In the genomic region with DNA sequence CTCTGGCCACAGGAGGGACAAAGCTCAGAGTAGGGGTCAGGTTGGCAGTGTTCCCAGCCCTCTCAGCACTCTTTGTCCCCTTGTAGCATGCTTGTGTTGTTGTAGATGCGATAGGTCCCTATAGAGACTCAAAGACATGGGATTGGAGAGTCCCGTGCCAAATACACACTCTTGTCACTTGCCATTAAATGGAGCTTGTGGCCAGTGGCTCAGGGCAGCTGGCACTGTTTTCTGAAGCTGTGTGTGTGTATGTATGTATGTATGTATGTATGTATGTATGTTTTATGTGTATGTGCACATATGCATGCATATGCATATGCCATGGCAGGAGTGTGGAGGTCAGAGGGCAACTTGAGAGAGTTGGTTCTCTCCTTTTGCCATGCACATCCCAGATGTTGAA, we compare ENCODE assay signal across 27 mouse cellular contexts. TPM values are rescaled to one million over a fixed set of nuclear protein-coding genes. Genes with fewer than 3 reads are reported as not detected.
DNase-seq lines count a peak whose midpoint lies in the region; ATAC-seq and TF ChIP-seq lines count a peak whose summit lies in the region.
"Had no signal": no experiment of that assay in that cellular context is flagged by ENCODE, and none has a peak within 500 bp of the region (broad histone marks: within the 10 kb centered on the region; RNA-seq: fewer than 3 reads in every experiment).

No protein-coding gene starts in this region.

- H3K27ac ChIP-seq in intestine, embryonic 15.5 days, result no peak overlapping the region
- H3K27ac ChIP-seq in intestine, postnatal 0 days (ENCODE audit: low read depth, low read length), result no peak overlapping the region
- H3K27ac ChIP-seq in liver, embryonic 15.5 days (replicated peaks), result no peak overlapping the region
- no peak overlapping the region for H3K27ac ChIP-seq in liver, embryonic 12.5 days
- H3K27ac ChIP-seq in liver, postnatal 0 days (ENCODE audit: low read depth), result peak overlapping the region; percentile 97
- H3K27ac ChIP-seq: embryonic facial prominence, embryonic 10.5 days; embryonic facial prominence, embryonic 13.5 days; heart, adult 2 months; heart, embryonic 10.5 days; heart, embryonic 13.5 days; hindbrain, embryonic 14.5 days had no signal

- TF ChIP-seq CTCF in intestine, postnatal 0 days (IDR thresholded peaks at IDR 0.05; ENCODE audit: low read depth), result no peak
- no peak for TF ChIP-seq CTCF in liver, postnatal 0 days (IDR thresholded peaks at IDR 0.05; ENCODE audit: low read depth)

- H3K4me2 ChIP-seq in intestine, embryonic 15.5 days (replicated peaks), result peak overlapping the region; percentile 22; the same call in 1 of the 2 replicates
- no peak overlapping the region for H3K4me2 ChIP-seq in intestine, postnatal 0 days (replicated peaks; ENCODE audit: low read depth)
- 0 out of 2 replicates have a peak overlapping the region, but pooled peaks have one; percentile 33 for H3K4me2 ChIP-seq in liver, embryonic 15.5 days
- no peak overlapping the region for H3K4me2 ChIP-seq in liver, embryonic 12.5 days
- H3K4me2 ChIP-seq in liver, postnatal 0 days (ENCODE audit: low read depth, low read length), result peak overlapping the region; percentile 36
- H3K4me2 ChIP-seq: embryonic facial prominence, embryonic 13.5 days; forebrain, embryonic 12.5 days; forebrain, embryonic 15.5 days; heart, embryonic 13.5 days; hindbrain, embryonic 14.5 days had no signal

- DNase-seq in liver, postnatal 0 days, result no peak
- no peak for DNase-seq in gastrocnemius, postnatal 36 days
- DNase-seq: adrenal gland, postnatal 10 days; adrenal gland, postnatal 36 days; B cell, adult 2 months; cerebellum, adult 18-20 months; cerebellum, postnatal 10 days; cerebellum, postnatal 36 days; embryo, embryonic 11 days; gastrocnemius, postnatal 25 days; heart, adult 2 months; heart, postnatal 14 days; heart, postnatal 4 days had no signal

- H3K9ac ChIP-seq in intestine, embryonic 15.5 days, result no peak overlapping the region
- H3K9ac ChIP-seq in intestine, postnatal 0 days (ENCODE audit: low read depth, low read length), result no peak overlapping the region
- H3K9ac ChIP-seq in liver, embryonic 15.5 days, result no peak overlapping the region
- H3K9ac ChIP-seq in liver, embryonic 12.5 days, result no peak overlapping the region
- peak overlapping the region; percentile 51; the same call in 1 of the 2 replicates for H3K9ac ChIP-seq in liver, postnatal 0 days (replicated peaks)
- H3K9ac ChIP-seq: embryonic facial prominence, embryonic 13.5 days; forebrain, embryonic 12.5 days; forebrain, embryonic 15.5 days; heart, embryonic 13.5 days; hindbrain, embryonic 14.5 days had no signal

- intact Hi-C loops in gastrocnemius, postnatal 36 days (cut with DNase I), result no loop called here

- no peaks in the 10 kb centered on the region for H3K36me3 ChIP-seq in intestine, embryonic 15.5 days
- peaks cover 8% of the 10 kb centered on the region; the same call in 1 of the 2 replicates for H3K36me3 ChIP-seq in intestine, postnatal 0 days (ENCODE audit: control insufficient read depth, insufficient read depth)
- H3K36me3 ChIP-seq in liver, embryonic 15.5 days (replicated peaks), result peaks cover 24% of the 10 kb centered on the region; the same call in 1 of the 2 replicates
- H3K36me3 ChIP-seq in liver, embryonic 12.5 days, result peaks cover 48% of the 10 kb centered on the region
- H3K36me3 ChIP-seq in liver, postnatal 0 days (replicated peaks; ENCODE audit: insufficient read depth, low read length), result peaks cover 11% of the 10 kb centered on the region
- H3K36me3 ChIP-seq: embryonic facial prominence, embryonic 13.5 days; forebrain, embryonic 12.5 days; forebrain, embryonic 15.5 days; G1E; heart, embryonic 13.5 days had no signal

- H3K27me3 ChIP-seq in intestine, embryonic 15.5 days (replicated peaks), result no peaks in the 10 kb centered on the region
- no peaks in the 10 kb centered on the region for H3K27me3 ChIP-seq in intestine, postnatal 0 days (replicated peaks; ENCODE audit: control insufficient read depth, insufficient read depth, low read length)
- no peaks in the 10 kb centered on the region for H3K27me3 ChIP-seq in liver, embryonic 15.5 days
- no peaks in the 10 kb centered on the region for H3K27me3 ChIP-seq in liver, embryonic 12.5 days (replicated peaks)
- H3K27me3 ChIP-seq in liver, postnatal 0 days (ENCODE audit: insufficient read depth, low read length), result no peaks in the 10 kb centered on the region
- H3K27me3 ChIP-seq: embryonic facial prominence, embryonic 13.5 days; forebrain, embryonic 15.5 days; Patski had no signal

- WGBS in intestine, embryonic 15.5 days, result 85% methylated on average over 2 of the region's 2 CpGs
- WGBS in intestine, postnatal 0 days, result 89% methylated on average over 2 of the region's 2 CpGs
- WGBS in liver, embryonic 15.5 days (ENCODE audit: insufficient replicate concordance), result 81% methylated on average over 2 of the region's 2 CpGs
- 70% methylated on average over 2 of the region's 2 CpGs for WGBS in liver, embryonic 12.5 days (ENCODE audit: insufficient replicate concordance)
- 78% methylated on average over 2 of the region's 2 CpGs for WGBS in liver, postnatal 0 days (ENCODE audit: insufficient replicate concordance)

- ATAC-seq in intestine, embryonic 15.5 days, result no peak
- no peak for ATAC-seq in intestine, postnatal 0 days
- ATAC-seq in liver, embryonic 15.5 days (ENCODE audit: insufficient read depth), result no peak
- no peak for ATAC-seq in liver, embryonic 12.5 days
- ATAC-seq in liver, postnatal 0 days, result no peak
- ATAC-seq: forebrain, embryonic 15.5 days; Patski had no signal

- no peak overlapping the region for H3K4me3 ChIP-seq in intestine, embryonic 15.5 days (replicated peaks)
- H3K4me3 ChIP-seq in intestine, postnatal 0 days (ENCODE audit: low read depth, low read length), result no peak overlapping the region
- no peak overlapping the region for H3K4me3 ChIP-seq in liver, embryonic 15.5 days (replicated peaks)
- no peak overlapping the region for H3K4me3 ChIP-seq in liver, embryonic 12.5 days
- 0 out of 2 replicates have a peak overlapping the region, but pooled peaks have one; percentile 8 for H3K4me3 ChIP-seq in liver, postnatal 0 days (ENCODE audit: low read depth, low read length)
- H3K4me3 ChIP-seq: embryonic facial prominence, embryonic 10.5 days; embryonic facial prominence, embryonic 13.5 days; erythroblast, embryonic 14.5 days; forebrain, embryonic 12.5 days; forebrain, embryonic 15.5 days; heart, adult 2 months; heart, embryonic 10.5 days; heart, embryonic 13.5 days had no signal

- peaks cover 37% of the 10 kb centered on the region for H3K4me1 ChIP-seq in intestine, embryonic 15.5 days (replicated peaks)
- peaks cover 12% of the 10 kb centered on the region; the same call in 1 of the 2 replicates for H3K4me1 ChIP-seq in intestine, postnatal 0 days (replicated peaks; ENCODE audit: control insufficient read depth, insufficient read depth, low read length)
- H3K4me1 ChIP-seq in liver, embryonic 15.5 days (replicated peaks), result peaks cover 80% of the 10 kb centered on the region
- peaks cover 57% of the 10 kb centered on the region for H3K4me1 ChIP-seq in liver, embryonic 12.5 days
- H3K4me1 ChIP-seq in liver, postnatal 0 days (ENCODE audit: insufficient read depth), result peaks cover 35% of the 10 kb centered on the region

- TF ChIP-seq EP300 in liver, postnatal 0 days (IDR thresholded peaks at IDR 0.05; ENCODE audit: low read depth), result no peak

- H3K9me3 ChIP-seq in intestine, embryonic 15.5 days, result no peaks in the 10 kb centered on the region
- no peaks in the 10 kb centered on the region for H3K9me3 ChIP-seq in intestine, postnatal 0 days (ENCODE audit: control insufficient read depth)
- H3K9me3 ChIP-seq in liver, embryonic 15.5 days (replicated peaks), result no peaks in the 10 kb centered on the region
- no peaks in the 10 kb centered on the region for H3K9me3 ChIP-seq in liver, embryonic 12.5 days (replicated peaks)
- no peaks in the 10 kb centered on the region for H3K9me3 ChIP-seq in liver, postnatal 0 days (ENCODE audit: low read length)
- H3K9me3 ChIP-seq: embryonic facial prominence, embryonic 10.5 days; embryonic facial prominence, embryonic 13.5 days; forebrain, embryonic 12.5 days; forebrain, embryonic 15.5 days; G1E; heart, embryonic 10.5 days; heart, embryonic 13.5 days had no signal

RNA-seq across cellular contexts. Expression of a gene that starts 10.9 kb away (rescaled TPM):
- 111 and 125 TPM in 2 replicates for polyA plus RNA-seq in intestine, embryonic 15.5 days (2015; fragmentation: Nextera tagmentation; extraction: Ambion mirVana)
- polyA plus RNA-seq in intestine, postnatal 0 days (2015; fragmentation: Nextera tagmentation; extraction: Ambion mirVana), result 63.7 and 71.7 TPM in 2 replicates
- polyA plus RNA-seq in liver, embryonic 15.5 days (2015; fragmentation: Nextera tagmentation; extraction: Ambion mirVana), result 122 and 143 TPM in 2 replicates
- 76.9 and 79.5 TPM in 2 replicates for polyA plus RNA-seq in liver, embryonic 12.5 days (2016; fragmentation: Nextera tagmentation; extraction: Ambion mirVana)
- 361 and 384 TPM in 2 replicates for polyA plus RNA-seq in liver, postnatal 0 days (2015; fragmentation: Nextera tagmentation; extraction: Ambion mirVana)
- total RNA-seq in gastrocnemius, postnatal 36 days (2021), result 10 to 100 TPM; 39.2 to 44.1 TPM
- total RNA-seq: G1E had no signal

RNA-seq across cellular contexts. Expression of a gene that starts 20.1 kb away (rescaled TPM):
- 56.3 and 58.4 TPM in 2 replicates for polyA plus RNA-seq in intestine, embryonic 15.5 days (2015; fragmentation: Nextera tagmentation; extraction: Ambion mirVana)
- 31.2 and 35.3 TPM in 2 replicates for polyA plus RNA-seq in intestine, postnatal 0 days (2015; fragmentation: Nextera tagmentation; extraction: Ambion mirVana)
- polyA plus RNA-seq in liver, embryonic 15.5 days (2015; fragmentation: Nextera tagmentation; extraction: Ambion mirVana), result 14.5 and 19.8 TPM in 2 replicates
- 20.5 and 24.6 TPM in 2 replicates for polyA plus RNA-seq in liver, embryonic 12.5 days (2016; fragmentation: Nextera tagmentation; extraction: Ambion mirVana)
- polyA plus RNA-seq in liver, postnatal 0 days (2015; fragmentation: Nextera tagmentation; extraction: Ambion mirVana), result 16.0 and 18.1 TPM in 2 replicates
- 10 to 100 TPM; 15.6 to 25.5 TPM for total RNA-seq in gastrocnemius, postnatal 36 days (2021)

RNA-seq across cellular contexts. Expression of a gene that starts 25.7 kb away (rescaled TPM):
- polyA plus RNA-seq in intestine, embryonic 15.5 days (2015; fragmentation: Nextera tagmentation; extraction: Ambion mirVana), result 14.3 and 16.1 TPM in 2 replicates
- polyA plus RNA-seq in intestine, postnatal 0 days (2015; fragmentation: Nextera tagmentation; extraction: Ambion mirVana), result 5.2 and 6.2 TPM in 2 replicates
- polyA plus RNA-seq in liver, embryonic 15.5 days (2015; fragmentation: Nextera tagmentation; extraction: Ambion mirVana), result 5.2 and 5.9 TPM in 2 replicates
- polyA plus RNA-seq in liver, embryonic 12.5 days (2016; fragmentation: Nextera tagmentation; extraction: Ambion mirVana), result 4.7 and 5.7 TPM in 2 replicates
- 4.9 and 5.3 TPM in 2 replicates for polyA plus RNA-seq in liver, postnatal 0 days (2015; fragmentation: Nextera tagmentation; extraction: Ambion mirVana)
- 1 to 10 TPM; 6.0 to 6.4 TPM for total RNA-seq in gastrocnemius, postnatal 36 days (2021)

Comparison
In these comparisons a context has a peak if more than half of its experiments do, and no peak if none do; other contexts are left out.
1. H3K4me2 ChIP-seq: peak in intestine, embryonic 15.5 days (single experiment), liver, embryonic 15.5 days (single experiment) and liver, postnatal 0 days (single experiment); none in intestine, postnatal 0 days (single experiment) and liver, embryonic 12.5 days (single experiment).